ENCODE assay signal across 20 mouse cellular contexts in the genomic region with DNA sequence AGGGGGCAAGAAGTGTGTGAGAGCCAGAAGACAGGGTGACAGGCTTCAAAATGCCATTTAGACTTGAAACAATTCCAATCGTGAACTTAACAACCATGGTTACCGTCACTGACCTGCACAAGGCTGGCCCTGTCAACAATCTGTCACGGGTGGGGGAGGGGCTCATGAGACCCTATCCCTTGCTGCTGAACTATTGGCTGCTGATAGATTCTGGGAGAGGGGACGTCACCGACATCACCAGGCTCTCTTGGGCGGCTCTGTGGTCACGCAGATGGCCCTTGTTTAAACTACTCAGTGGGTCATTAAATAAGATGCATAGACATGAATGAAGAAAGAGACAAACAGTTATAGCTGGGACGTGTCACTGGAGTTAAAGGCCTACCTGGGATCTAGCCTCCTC. TPM values are rescaled to one million over a fixed set of nuclear protein-coding genes. Genes with fewer than 3 reads are reported as not detected.
DNase-seq lines count a peak whose midpoint lies in the region; ATAC-seq lines count a peak whose summit lies in the region.
"Had no signal": no experiment of that assay in that cellular context is flagged by ENCODE, and none has a peak within 500 bp of the region (broad histone marks: within the 10 kb centered on the region; RNA-seq: fewer than 3 reads in every experiment).

No protein-coding gene starts in this region.

- ATAC-seq in hindbrain, embryonic 13.5 days (ENCODE audit: low FRiP score) = no peak
- no peak for ATAC-seq in midbrain, embryonic 11.5 days (ENCODE audit: low FRiP score)
- ATAC-seq in midbrain, embryonic 14.5 days (ENCODE audit: low FRiP score, low TSS enrichment) = no peak
- ATAC-seq: forebrain, embryonic 16.5 days; intestine, embryonic 16.5 days had no signal

- H3K4me2 ChIP-seq in hindbrain, embryonic 13.5 days = no peak overlapping the region
- H3K4me2 ChIP-seq in midbrain, embryonic 11.5 days = no peak overlapping the region
- no peak overlapping the region for H3K4me2 ChIP-seq in midbrain, embryonic 14.5 days (ENCODE audit: low read length)
- H3K4me2 ChIP-seq: embryonic facial prominence, embryonic 13.5 days; forebrain, embryonic 12.5 days; heart, embryonic 12.5 days had no signal

- H3K9me3 ChIP-seq in hindbrain, embryonic 10.5 days = no peaks in the 10 kb centered on the region
- H3K9me3 ChIP-seq in hindbrain, embryonic 13.5 days = no peaks in the 10 kb centered on the region
- H3K9me3 ChIP-seq in midbrain, embryonic 11.5 days (ENCODE audit: control insufficient read depth, low read length) = no peaks in the 10 kb centered on the region
- no peaks in the 10 kb centered on the region for H3K9me3 ChIP-seq in midbrain, embryonic 14.5 days (ENCODE audit: control insufficient read depth, low read length)
- H3K9me3 ChIP-seq: embryonic facial prominence, embryonic 13.5 days; forebrain, embryonic 12.5 days; heart, embryonic 12.5 days had no signal

- WGBS in hindbrain, embryonic 10.5 days = 41% methylated on average over 8 of the region's 8 CpGs
- 32% methylated on average over 8 of the region's 8 CpGs for WGBS in hindbrain, embryonic 13.5 days
- 66% methylated on average over 8 of the region's 8 CpGs for WGBS in midbrain, embryonic 11.5 days
- 37% methylated on average over 8 of the region's 8 CpGs for WGBS in midbrain, embryonic 14.5 days

- H3K36me3 ChIP-seq in hindbrain, embryonic 10.5 days = no peaks in the 10 kb centered on the region
- no peaks in the 10 kb centered on the region for H3K36me3 ChIP-seq in hindbrain, embryonic 13.5 days
- H3K36me3 ChIP-seq in midbrain, embryonic 11.5 days (ENCODE audit: control insufficient read depth, insufficient read depth, low read length) = no peaks in the 10 kb centered on the region
- H3K36me3 ChIP-seq in midbrain, embryonic 14.5 days (ENCODE audit: control insufficient read depth, insufficient read depth, low read length) = no peaks in the 10 kb centered on the region
- H3K36me3 ChIP-seq: embryonic facial prominence, embryonic 13.5 days; forebrain, embryonic 12.5 days had no signal

- H3K27ac ChIP-seq in hindbrain, embryonic 10.5 days = no peak overlapping the region
- H3K27ac ChIP-seq in hindbrain, embryonic 13.5 days = no peak overlapping the region
- H3K27ac ChIP-seq in midbrain, embryonic 11.5 days (ENCODE audit: low read depth, low read length) = no peak overlapping the region
- no peak overlapping the region for H3K27ac ChIP-seq in midbrain, embryonic 14.5 days (replicated peaks; ENCODE audit: low read depth, low read length)
- H3K27ac ChIP-seq: embryonic facial prominence, embryonic 13.5 days; forebrain, embryonic 12.5 days; heart, adult 2 months had no signal

- H3K4me1 ChIP-seq in hindbrain, embryonic 10.5 days (replicated peaks) = peaks cover 26% of the 10 kb centered on the region
- H3K4me1 ChIP-seq in hindbrain, embryonic 13.5 days (replicated peaks) = peaks cover 10% of the 10 kb centered on the region; the same call in 1 of the 2 replicates
- peaks cover 3% of the 10 kb centered on the region; the same call in 1 of the 2 replicates for H3K4me1 ChIP-seq in midbrain, embryonic 11.5 days (ENCODE audit: control insufficient read depth, insufficient read depth, low read length)
- H3K4me1 ChIP-seq in midbrain, embryonic 14.5 days (ENCODE audit: control insufficient read depth, insufficient read depth, low read length) = no peaks in the 10 kb centered on the region

- H3K27me3 ChIP-seq in hindbrain, embryonic 10.5 days (ENCODE audit: insufficient read depth, poor library complexity, severe bottlenecking) = no peaks in the 10 kb centered on the region
- no peaks in the 10 kb centered on the region for H3K27me3 ChIP-seq in hindbrain, embryonic 13.5 days
- H3K27me3 ChIP-seq in midbrain, embryonic 11.5 days (ENCODE audit: control insufficient read depth, insufficient read depth, low read length) = no peaks in the 10 kb centered on the region
- H3K27me3 ChIP-seq in midbrain, embryonic 14.5 days (ENCODE audit: control insufficient read depth, insufficient read depth, low read length) = no peaks in the 10 kb centered on the region
- H3K27me3 ChIP-seq: embryonic facial prominence, embryonic 13.5 days; forebrain, embryonic 12.5 days; heart, embryonic 12.5 days had no signal

- DNase-seq in embryo, embryonic 10.5 days (ENCODE audit: low spot score) = peak; percentile 27
- no peak for DNase-seq in embryo, embryonic 10 days (ENCODE audit: low spot score)
- peak; percentile 38 for DNase-seq in hindbrain, embryonic 10.5 days (ENCODE audit: low spot score)
- DNase-seq in midbrain, embryonic 11.5 days (ENCODE audit: low spot score, missing footprints) = peak; percentile 77
- DNase-seq in midbrain, embryonic 14.5 days = no peak
- DNase-seq in mesoderm, embryonic 11.5 days (ENCODE audit: low read depth, low spot score) = peak; percentile 36
- DNase-seq: adrenal gland, postnatal 10 days; cerebellum, adult 11 months; cerebellum, adult 9-10 months; cerebellum, postnatal 36 days; gastrocnemius, postnatal 10 days; heart, adult 2 months had no signal

- H3K9ac ChIP-seq in hindbrain, embryonic 13.5 days = no peak overlapping the region
- H3K9ac ChIP-seq in midbrain, embryonic 11.5 days (ENCODE audit: low read length) = no peak overlapping the region
- no peak overlapping the region for H3K9ac ChIP-seq in midbrain, embryonic 14.5 days (replicated peaks; ENCODE audit: low read length)
- H3K9ac ChIP-seq: embryonic facial prominence, embryonic 13.5 days; forebrain, embryonic 12.5 days; heart, embryonic 12.5 days had no signal

- no peak overlapping the region for H3K4me3 ChIP-seq in hindbrain, embryonic 10.5 days
- no peak overlapping the region for H3K4me3 ChIP-seq in hindbrain, embryonic 13.5 days
- no peak overlapping the region for H3K4me3 ChIP-seq in midbrain, embryonic 11.5 days (ENCODE audit: low read depth, low read length)
- no peak overlapping the region for H3K4me3 ChIP-seq in midbrain, embryonic 14.5 days (replicated peaks; ENCODE audit: low read depth, low read length)
- H3K4me3 ChIP-seq: embryonic facial prominence, embryonic 13.5 days; forebrain, embryonic 12.5 days; heart, adult 2 months; heart, embryonic 12.5 days had no signal

RNA-seq across cellular contexts. Expression of gene Oit3, which starts 3.1 kb away (rescaled TPM):
- 0.76 and 1.3 TPM in 2 replicates for polyA plus RNA-seq in hindbrain, embryonic 10.5 days (2016; fragmentation: Nextera tagmentation; extraction: Ambion mirVana)
- 0.21 and 0.25 TPM in 2 replicates for polyA plus RNA-seq in hindbrain, embryonic 13.5 days (2015; fragmentation: Nextera tagmentation; extraction: Ambion mirVana)
- 0.38 and 0.48 TPM in 2 replicates for polyA plus RNA-seq in midbrain, embryonic 11.5 days (2014; fragmentation: Nextera tagmentation; extraction: Ambion mirVana)
- 0.39 TPM in 1 of 2 replicates, not detected in the other for polyA plus RNA-seq in midbrain, embryonic 14.5 days (2014; fragmentation: Nextera tagmentation; extraction: Ambion mirVana)

RNA-seq across cellular contexts. Expression of gene Pla2g12b, which starts 41.2 kb away (rescaled TPM):
- polyA plus RNA-seq in hindbrain, embryonic 10.5 days (2016; fragmentation: Nextera tagmentation; extraction: Ambion mirVana) = not detected in 2 replicates
- polyA plus RNA-seq in hindbrain, embryonic 13.5 days (2015; fragmentation: Nextera tagmentation; extraction: Ambion mirVana) = not detected in 2 replicates
- 0.21 TPM in 1 of 2 replicates, not detected in the other for polyA plus RNA-seq in midbrain, embryonic 11.5 days (2014; fragmentation: Nextera tagmentation; extraction: Ambion mirVana)
- polyA plus RNA-seq in midbrain, embryonic 14.5 days (2014; fragmentation: Nextera tagmentation; extraction: Ambion mirVana) = not detected in 2 replicates
- polyA plus RNA-seq: brain, embryonic 14.5 days; C2C12; embryonic facial prominence, embryonic 13.5 days; forebrain, embryonic 12.5 days; forebrain, embryonic 16.5 days had no signal

RNA-seq across cellular contexts. Expression of gene Gm10273, which starts 49.2 kb away (rescaled TPM):
- polyA plus RNA-seq in hindbrain, embryonic 10.5 days (2016; fragmentation: Nextera tagmentation; extraction: Ambion mirVana) = 2.4 and 9.9 TPM in 2 replicates
- polyA plus RNA-seq in hindbrain, embryonic 13.5 days (2015; fragmentation: Nextera tagmentation; extraction: Ambion mirVana) = 1.6 and 2.9 TPM in 2 replicates
- polyA plus RNA-seq in midbrain, embryonic 11.5 days (2014; fragmentation: Nextera tagmentation; extraction: Ambion mirVana) = 2.4 and 3.3 TPM in 2 replicates
- 2.8 and 5.0 TPM in 2 replicates for polyA plus RNA-seq in midbrain, embryonic 14.5 days (2014; fragmentation: Nextera tagmentation; extraction: Ambion mirVana)
- polyA plus RNA-seq: intestine, embryonic 16.5 days had no signal

Comparison
In these comparisons a context has a peak if more than half of its experiments do, and no peak if none do; other contexts are left out.
1. DNase-seq: peak in embryo, embryonic 10.5 days (single experiment), hindbrain, embryonic 10.5 days (single experiment), midbrain, embryonic 11.5 days (single experiment) and mesoderm, embryonic 11.5 days (single experiment); none in embryo, embryonic 10 days (single experiment) and midbrain, embryonic 14.5 days (single experiment).